Mouse (Mus musculus) embryonic fibroblast, embryonic 13.5 days (primary cell): ENCODE results near the gene Mrpl57.

Experiments used
- CTCF ChIP-seq: IDR thresholded peaks from 2 replicates; pipeline ENCODE4 v1.5.1; 2011; ENCODE audit warnings: mild to moderate bottlenecking, control low read depth, low read length, moderate library complexity, borderline replicate concordance; ENCODE audit not compliant: insufficient read depth
- POLR2A ChIP-seq: IDR thresholded peaks from 2 replicates; pipeline ENCODE4 v1.6.1; 2011; ENCODE audit warnings: low read depth, mild to moderate bottlenecking, control low read depth, low read length, moderate library complexity

- TF ChIP-seq POLR2A (peak; percentile 77), CTCF (no peak)
Measured at GRCm38 (mm10) chr14:57797991-57798931, 27.8 kb upstream of the Mrpl57 start, which contains the start of gene Sap18.
